Mouse (Mus musculus) thymus, adult 2 months (tissue): ENCODE results near the gene Tmem238l. TPM values are rescaled to one million over a fixed set of nuclear protein-coding genes. Genes with fewer than 3 reads are reported as not detected.

Source experiments
- DNase-seq: peaks from one replicate; pipeline ENCODE4 v3.0.0; 2021
- H3K27ac ChIP-seq: fragments of 200-500 bp; 2 replicates; pipeline ENCODE4 v1.5.1; 2012; ENCODE audit warnings: low read length, control low read depth; ENCODE audit not compliant: control insufficient read depth, insufficient read depth
- H3K27me3 ChIP-seq: fragments of 200-500 bp; 2 replicates; pipeline ENCODE4 v1.6.1; 2012; ENCODE audit warnings: mild to moderate bottlenecking, low read length, moderate library complexity, mixed read lengths; ENCODE audit not compliant: control insufficient read depth, insufficient read depth
- H3K36me3 ChIP-seq: fragments of 200-500 bp; 2 replicates; pipeline ENCODE4 v1.6.1; 2012; ENCODE audit warnings: mild to moderate bottlenecking, low read length, moderate library complexity; ENCODE audit not compliant: control insufficient read depth, insufficient read depth
- H3K4me1 ChIP-seq: fragments of 200-500 bp; replicated peaks from 2 replicates; pipeline ENCODE4 v1.6.1; 2012; ENCODE audit warnings: low read length; ENCODE audit not compliant: control insufficient read depth, insufficient read depth
- H3K4me3 ChIP-seq: fragments of 200-500 bp; 2 replicates; pipeline ENCODE4 v1.5.1; 2012; ENCODE audit warnings: mild to moderate bottlenecking, low read length, control low read depth, moderate library complexity; ENCODE audit not compliant: control insufficient read depth, insufficient read depth
- CTCF ChIP-seq: fragments of 200-500 bp; IDR thresholded peaks from 2 replicates; pipeline ENCODE4 v1.5.1; 2012; ENCODE audit warnings: mild to moderate bottlenecking, control low read depth, low read length, moderate library complexity, borderline replicate concordance; ENCODE audit not compliant: control insufficient read depth, poor library complexity, insufficient read depth; ENCODE audit errors: extremely low read depth
- POLR2A ChIP-seq: fragments of 200-500 bp; IDR thresholded peaks from 2 replicates; pipeline ENCODE4 v1.6.1; 2012; ENCODE audit warnings: mild to moderate bottlenecking, low read length, control low read depth, moderate library complexity; ENCODE audit not compliant: control insufficient read depth, poor library complexity, insufficient read depth; ENCODE audit errors: extremely low read depth
- WGBS: fragments of 180-500 bp; shearing (Covaris S2); methylation state at CpG from one replicate; pipeline ENCODE4 v1.1.7; 2018; 5-methylcytosine and 5-hydroxymethylcytosine counted together
- polyA plus RNA-seq: library from polyadenylated mRNA; depleted of rRNA; stranded (reverse); fragments of >200 nt; gene quantifications from 2 replicates; pipeline ENCODE4 v1.2.3, GENCODE M21; 2012

The Tmem238l gene
- polyA plus RNA-seq, 1 experiment = 0.63 TPM

- Histone ChIP-seq H3K27me3 (no peaks in the 10 kb centered on the region), H3K36me3 (no peaks in the 10 kb centered on the region), H3K4me3 (no peak overlapping the region), H3K4me1 (no peaks in the 10 kb centered on the region), H3K27ac (no peak overlapping the region)
- WGBS = 62% methylated on average over 1 of the region's 1 CpGs
- DNase-seq = no peak
- TF ChIP-seq CTCF (no peak), POLR2A (no peak)
These were observed 4.4 kb downstream of the Tmem238l start for GRCm38 (mm10) chr11:66960797-66961196.

DNA sequence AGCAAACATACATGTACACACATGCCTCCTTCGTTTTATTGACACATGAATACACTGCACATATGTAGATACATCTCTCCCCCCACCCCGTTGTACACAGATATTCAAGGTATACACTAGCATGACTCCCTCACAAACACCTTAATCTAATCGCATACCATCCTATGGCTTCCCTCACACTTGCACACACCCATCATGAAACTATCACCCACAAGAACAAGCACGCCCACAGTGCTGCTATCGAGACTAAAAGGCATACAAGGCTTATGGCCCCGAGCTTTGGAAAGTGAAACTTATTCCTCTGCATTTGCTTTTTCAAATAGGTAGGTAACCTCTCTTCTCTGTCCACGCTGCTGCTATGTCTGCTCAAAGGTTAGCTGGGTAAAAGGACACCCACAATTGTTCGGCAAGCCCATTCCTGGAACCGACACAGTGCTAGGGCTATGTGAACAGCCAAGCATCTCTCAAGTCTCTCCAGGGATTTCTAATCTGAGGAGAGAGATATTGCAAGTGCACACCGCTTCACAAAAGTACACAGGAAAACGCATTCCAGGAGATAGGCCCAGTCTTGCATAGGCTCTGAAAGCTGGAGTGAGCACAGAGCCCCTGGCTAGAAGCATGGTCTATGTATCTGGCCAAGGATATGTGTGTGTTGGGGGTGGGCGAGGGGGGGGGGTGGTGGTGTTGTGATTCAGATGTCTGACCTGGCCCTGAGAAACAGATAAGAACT lies 5.2 kb downstream of the Tmem238l start:
- H3K4me3 ChIP-seq = no peak overlapping the region
- no peaks in the 10 kb centered on the region for H3K27me3 ChIP-seq
- H3K36me3 ChIP-seq = no peaks in the 10 kb centered on the region
- WGBS = 90% methylated on average over 12 of the region's 12 CpGs
- no peak for DNase-seq
- no peak overlapping the region for H3K27ac ChIP-seq
- H3K4me1 ChIP-seq = no peaks in the 10 kb centered on the region
- TF ChIP-seq POLR2A = no peak
- TF ChIP-seq CTCF = no peak

- no peak for DNase-seq
- H3K27me3 ChIP-seq = no peaks in the 10 kb centered on the region
- TF ChIP-seq POLR2A = no peak
- no peak for TF ChIP-seq CTCF
- H3K27ac ChIP-seq = no peak overlapping the region
- no peak overlapping the region for H3K4me3 ChIP-seq
- H3K36me3 ChIP-seq = no peaks in the 10 kb centered on the region
- no peaks in the 10 kb centered on the region for H3K4me1 ChIP-seq
- WGBS = 94% methylated on average over 1 of the region's 1 CpGs
These were observed 7.0 kb downstream of the Tmem238l start for GRCm38 (mm10) chr11:66963462-66963861.

- Histone ChIP-seq H3K27ac (no peak overlapping the region), H3K36me3 (no peaks in the 10 kb centered on the region), H3K4me3 (no peak overlapping the region), H3K4me1 (no peaks in the 10 kb centered on the region), H3K27me3 (no peaks in the 10 kb centered on the region)
- DNase-seq = no peak
- no peak for TF ChIP-seq POLR2A
- TF ChIP-seq CTCF = no peak
- WGBS = 26% methylated on average over 7 of the region's 7 CpGs
These were observed 10.2 kb downstream of the Tmem238l start for GRCm38 (mm10) chr11:66966500-66967116.

DNA sequence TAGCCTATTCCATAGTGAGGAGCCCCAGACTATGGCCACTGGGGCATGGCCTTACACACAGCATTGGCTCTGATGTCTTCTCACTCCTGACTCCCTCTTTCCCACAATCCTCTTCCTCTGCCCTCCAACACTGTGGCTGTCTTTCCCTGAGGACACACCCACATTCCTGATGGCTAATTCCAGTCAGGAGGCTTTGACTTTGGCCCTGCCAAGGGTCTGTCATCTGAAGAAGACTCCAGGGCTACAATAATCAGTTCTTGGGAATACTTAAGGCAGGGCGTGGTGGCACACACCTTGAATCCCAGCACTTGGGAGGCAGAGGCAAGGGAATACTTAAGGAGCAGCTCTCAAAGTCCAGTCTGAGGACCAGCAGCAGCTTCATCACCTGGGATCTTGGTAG lies 12.1 kb downstream of the Tmem238l start:
- TF ChIP-seq POLR2A = no peak
- TF ChIP-seq CTCF = no peak
- WGBS = 95% methylated on average over 1 of the region's 1 CpGs
- Histone ChIP-seq H3K4me3 (no peak overlapping the region), H3K27me3 (no peaks in the 10 kb centered on the region), H3K4me1 (no peaks in the 10 kb centered on the region), H3K27ac (no peak overlapping the region), H3K36me3 (no peaks in the 10 kb centered on the region)
- DNase-seq = no peak

- Histone ChIP-seq H3K27ac (no peak overlapping the region), H3K36me3 (no peaks in the 10 kb centered on the region), H3K4me1 (no peaks in the 10 kb centered on the region), H3K27me3 (no peaks in the 10 kb centered on the region), H3K4me3 (no peak overlapping the region)
- no peak for TF ChIP-seq CTCF
- TF ChIP-seq POLR2A = no peak
- no peak for DNase-seq
- WGBS = 81% methylated on average over 3 of the region's 3 CpGs
These were observed 17.1 kb downstream of the Tmem238l start for GRCm38 (mm10) chr11:66973507-66973906.

GRCm38 (mm10) chr11:66975606-66976330 lies 19.3 kb downstream of the Tmem238l start:
- Histone ChIP-seq H3K27ac (no peak overlapping the region), H3K4me3 (no peak overlapping the region), H3K27me3 (no peaks in the 10 kb centered on the region), H3K4me1 (no peaks in the 10 kb centered on the region), H3K36me3 (no peaks in the 10 kb centered on the region)
- WGBS = 93% methylated on average over 7 of the region's 7 CpGs
- no peak for TF ChIP-seq CTCF
- no peak for TF ChIP-seq POLR2A
- DNase-seq = no peak
